Mouse (Mus musculus) cortical plate, adult 2 months (tissue): ENCODE results near the gene Rfx1. TPM values are rescaled to one million over a fixed set of nuclear protein-coding genes. Genes with fewer than 3 reads are reported as not detected.
A peak's percentile ranks its signal among the peaks of the same experiment; 100 is the strongest.

ENCODE experiments used
- H3K27ac ChIP-seq: fragments of 200-500 bp; 2 replicates; pipeline ENCODE4 v1.5.1; 2012; ENCODE audit warnings: low read length, control low read depth, inconsistent platforms; ENCODE audit not compliant: insufficient read depth
- H3K4me1 ChIP-seq: fragments of 200-500 bp; 2 replicates; pipeline ENCODE4 v1.6.1; 2011; ENCODE audit warnings: low read length; ENCODE audit not compliant: control insufficient read depth, insufficient read depth
- H3K4me3 ChIP-seq: fragments of 200-500 bp; 2 replicates; pipeline ENCODE4 v1.5.1; 2011; ENCODE audit warnings: mild to moderate bottlenecking, low read length, control low read depth; ENCODE audit not compliant: insufficient read depth
- CTCF ChIP-seq: fragments of 200-500 bp; IDR thresholded peaks from 2 replicates; pipeline ENCODE4 v1.5.1; 2011; ENCODE audit warnings: mild to moderate bottlenecking, control low read depth, low read length; ENCODE audit not compliant: insufficient read depth; ENCODE audit errors: extremely low read depth
- POLR2A ChIP-seq: fragments of 200-500 bp; IDR thresholded peaks from 2 replicates; pipeline ENCODE4 v1.6.1; 2011; ENCODE audit warnings: mild to moderate bottlenecking, low read length, control low read depth; ENCODE audit not compliant: insufficient read depth; ENCODE audit errors: extremely low read depth
- polyA plus RNA-seq: library from polyadenylated mRNA; depleted of rRNA; stranded (reverse); fragments of >200 nt; gene quantifications from 2 replicates; pipeline ENCODE4 v1.2.3, GENCODE M21; 2012; rRNA removed

The Rfx1 gene
- polyA plus RNA-seq, result 28.0 and 29.5 TPM in 2 replicates

DNA sequence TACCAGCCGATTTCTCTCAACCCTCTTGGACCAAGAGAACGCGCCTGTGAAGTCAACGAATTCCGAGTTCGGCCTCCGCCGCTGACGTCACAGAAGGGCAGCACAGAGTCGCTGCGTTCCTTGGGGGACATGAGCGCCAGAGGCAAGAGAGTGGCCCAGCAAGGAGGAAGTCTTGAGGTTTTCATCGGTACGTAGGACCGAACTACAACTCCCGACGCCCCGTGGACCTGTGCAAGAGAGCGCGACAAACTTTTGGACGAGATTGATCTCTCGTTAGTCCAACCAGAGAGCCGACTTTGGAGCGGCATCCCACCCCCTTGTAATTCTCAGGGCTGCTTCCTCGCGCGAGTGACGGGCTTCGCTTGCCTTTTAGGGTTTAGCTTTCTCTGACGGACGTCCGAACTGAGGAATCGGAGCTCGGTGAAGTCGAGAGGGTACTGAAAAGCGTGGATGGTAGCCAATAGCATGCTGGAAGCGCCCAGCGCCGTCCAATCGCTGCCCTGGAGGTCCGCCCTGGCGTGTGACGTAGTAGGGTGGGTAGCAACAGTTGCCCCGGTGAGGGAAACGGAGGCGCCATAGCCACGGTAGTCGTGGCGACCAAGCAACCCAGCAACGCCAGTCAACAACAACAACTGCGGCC lies at the start of gene Rfx1:
Gene Rfx1 (plus strand): TSS at position 544 of the 640 bp plus-strand sequence.
- H3K4me1 ChIP-seq, result peaks cover 18% of the 10 kb centered on the region
- 0 out of 2 replicates have a peak within 1 kb of the TSS, but pooled peaks have one; percentile 0 for H3K27ac ChIP-seq
- TF ChIP-seq POLR2A (peak; percentile 97), CTCF (no peak)
- peak within 1 kb of the TSS; percentile 42 for H3K4me3 ChIP-seq

DNA sequence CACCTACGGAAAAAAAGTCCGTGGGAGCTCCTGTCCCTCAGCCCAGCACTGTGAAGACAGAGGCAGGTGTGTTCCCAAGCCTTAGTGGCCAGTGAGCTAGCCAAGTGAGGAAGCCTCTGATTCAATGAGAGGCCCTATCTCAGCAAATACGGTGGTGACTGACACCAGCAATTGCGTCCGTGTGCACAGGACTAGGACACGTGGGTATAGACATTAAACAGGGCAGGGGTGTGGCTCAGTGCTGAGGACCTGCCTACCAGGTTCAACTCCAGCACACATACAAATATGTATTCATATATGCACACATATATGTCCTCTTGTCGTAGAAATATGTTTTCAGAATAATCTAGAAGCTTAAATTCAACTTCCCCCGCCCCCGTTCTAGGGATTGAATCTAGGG lies 46.9 kb upstream of the Rfx1 start:
- Histone ChIP-seq H3K4me3 (no peak overlapping the region), H3K27ac (no peak overlapping the region), H3K4me1 (no peaks in the 10 kb centered on the region)
- TF ChIP-seq POLR2A (no peak), CTCF (no peak)

DNA sequence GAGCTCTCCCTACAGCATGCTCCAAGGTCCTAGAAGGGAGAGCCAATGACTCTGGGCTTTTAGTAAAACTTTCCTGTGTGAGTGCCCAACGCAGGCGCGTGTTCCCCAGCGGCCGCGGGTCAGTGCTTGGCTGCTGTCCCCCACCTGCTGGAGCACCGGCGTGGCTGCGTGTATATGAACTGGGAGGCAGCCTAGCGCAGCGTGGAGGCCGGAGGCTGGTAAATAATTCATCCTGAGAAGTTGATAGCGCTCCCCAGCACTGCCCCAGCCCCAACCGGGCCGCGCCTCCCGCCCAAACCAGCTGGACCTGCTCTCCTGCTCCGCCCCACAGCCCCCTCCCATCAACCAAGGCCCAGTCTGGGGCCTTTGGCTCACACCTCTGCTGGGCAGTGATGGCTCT lies 45.5 kb upstream of the Rfx1 start, which contains the start of gene Palm3:
Gene Palm3 (plus strand): TSS at position 376 of the 400 bp plus-strand sequence.
- H3K4me3 ChIP-seq, result no peak within 1 kb of the TSS
- no peak within 1 kb of the TSS for H3K27ac ChIP-seq
- TF ChIP-seq CTCF (no peak), POLR2A (no peak)
- H3K4me1 ChIP-seq, result no peaks in the 10 kb centered on the region

DNA sequence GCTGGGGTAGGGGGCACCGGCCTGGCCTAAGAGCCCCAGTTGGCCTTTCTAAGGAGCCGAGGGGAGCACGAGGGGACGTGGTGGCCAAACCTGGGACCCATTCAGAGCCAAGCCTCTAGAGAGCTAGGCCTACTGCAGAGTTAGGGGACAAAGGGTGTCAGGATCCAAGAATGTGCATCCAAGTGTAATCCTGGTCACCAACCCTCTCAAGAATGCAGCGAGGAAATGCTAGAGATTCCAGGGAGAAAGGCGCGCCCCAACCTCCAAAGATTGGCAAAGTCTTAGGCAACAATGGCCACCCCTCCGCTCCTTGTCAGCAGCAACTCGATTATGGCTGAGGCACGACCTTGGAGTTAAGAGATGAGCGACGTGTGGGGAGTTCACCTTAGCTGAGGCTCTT lies 45.1 kb upstream of the Rfx1 start:
- no peak for TF ChIP-seq CTCF
- TF ChIP-seq POLR2A, result no peak
- no peaks in the 10 kb centered on the region for H3K4me1 ChIP-seq
- no peak overlapping the region for H3K4me3 ChIP-seq
- no peak overlapping the region for H3K27ac ChIP-seq

DNA sequence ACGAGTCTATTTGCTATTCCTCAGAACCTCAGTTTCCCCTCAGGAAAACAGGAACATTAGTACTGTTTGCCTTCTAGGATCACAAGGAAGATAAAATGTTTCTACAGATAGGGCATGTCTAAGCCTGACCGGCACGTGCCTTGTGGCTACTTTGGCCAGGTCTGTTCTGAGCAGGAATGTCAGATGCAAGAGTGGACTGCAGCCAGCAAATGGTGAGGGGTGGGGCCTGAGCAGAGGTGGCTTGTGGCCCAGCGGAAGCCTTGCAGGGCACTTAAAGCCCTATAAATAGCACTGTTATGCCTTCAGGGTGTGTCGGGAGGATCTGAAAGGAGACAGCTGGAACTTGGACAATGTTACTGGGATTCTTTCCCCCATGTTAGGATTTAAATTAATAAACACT lies 43.5 kb upstream of the Rfx1 start:
- no peak for TF ChIP-seq CTCF
- TF ChIP-seq POLR2A, result no peak
- H3K27ac ChIP-seq, result no peak overlapping the region
- no peaks in the 10 kb centered on the region for H3K4me1 ChIP-seq
- H3K4me3 ChIP-seq, result no peak overlapping the region

- Histone ChIP-seq H3K4me3 (no peak overlapping the region), H3K27ac (no peak overlapping the region), H3K4me1 (no peaks in the 10 kb centered on the region)
- no peak for TF ChIP-seq POLR2A
- TF ChIP-seq CTCF, result no peak
Measured at GRCm38 (mm10) chr8:84023631-84024030, 43.0 kb upstream of the Rfx1 start.

- Histone ChIP-seq H3K27ac (no peak overlapping the region), H3K4me1 (no peaks in the 10 kb centered on the region), H3K4me3 (no peak overlapping the region)
- TF ChIP-seq POLR2A, result no peak
- peak; percentile 32; the same call in 1 of the 2 replicates for TF ChIP-seq CTCF
Measured at GRCm38 (mm10) chr8:84024171-84024570, 42.5 kb upstream of the Rfx1 start.

GRCm38 (mm10) chr8:84025863-84026262 lies 40.8 kb upstream of the Rfx1 start:
- H3K4me1 ChIP-seq, result no peaks in the 10 kb centered on the region
- peak overlapping the region; percentile 10 for H3K4me3 ChIP-seq
- TF ChIP-seq CTCF, result no peak
- no peak for TF ChIP-seq POLR2A
- H3K27ac ChIP-seq, result no peak overlapping the region

DNA sequence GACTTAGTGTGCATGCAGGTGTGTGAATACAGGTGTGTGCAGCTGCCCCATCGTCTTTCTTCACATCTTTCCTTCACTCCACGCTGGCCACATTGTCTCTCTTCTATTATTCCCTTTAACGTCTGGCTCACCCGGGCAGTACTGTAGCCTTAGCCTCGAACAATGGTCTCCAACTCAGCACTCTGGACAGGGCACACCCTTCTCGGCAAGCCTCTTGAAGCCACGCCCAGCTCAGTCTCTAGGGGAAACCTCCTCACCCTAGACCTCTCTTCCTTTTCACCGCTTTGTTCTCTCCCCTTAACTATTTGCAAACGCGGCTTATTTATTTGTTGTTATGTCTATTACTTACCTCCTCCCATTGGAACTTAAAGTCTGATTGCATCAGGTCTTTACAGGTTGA lies 39.2 kb upstream of the Rfx1 start:
- Histone ChIP-seq H3K27ac (no peak overlapping the region), H3K4me1 (no peaks in the 10 kb centered on the region), H3K4me3 (no peak overlapping the region)
- TF ChIP-seq POLR2A, result no peak
- TF ChIP-seq CTCF, result no peak

- H3K27ac ChIP-seq, result no peak overlapping the region
- no peak overlapping the region for H3K4me3 ChIP-seq
- no peaks in the 10 kb centered on the region for H3K4me1 ChIP-seq
- TF ChIP-seq POLR2A (no peak), CTCF (no peak)
Measured at GRCm38 (mm10) chr8:84029272-84029671, 37.4 kb upstream of the Rfx1 start.
